Comparison of ENCODE assay signal across 9 mouse cellular contexts in genomic region chr8:104642324-104642654, GRCm38 (mm10). TPM values are rescaled to one million over a fixed set of nuclear protein-coding genes. Genes with fewer than 3 reads are reported as not detected.
DNase-seq lines count a peak whose midpoint lies in the region; ATAC-seq and TF ChIP-seq lines count a peak whose summit lies in the region.
"Had no signal": no experiment of that assay in that cellular context is flagged by ENCODE, and none has a peak within 500 bp of the region (broad histone marks: within the 10 kb centered on the region; RNA-seq: fewer than 3 reads in every experiment).

No protein-coding gene starts in this region.

- peak overlapping the region; percentile 80 for H3K9ac ChIP-seq in liver, embryonic 14.5 days (replicated peaks)

- WGBS in liver, embryonic 14.5 days (ENCODE audit: insufficient replicate concordance), result 78% methylated on average over 6 of the region's 6 CpGs

- peak overlapping the region; percentile 77 for H3K4me3 ChIP-seq in gastrocnemius, adult 2 months
- peak overlapping the region; percentile 95 for H3K4me3 ChIP-seq in testis, adult 2 months (ENCODE audit: control insufficient read depth, low read depth, low read length)
- peak overlapping the region; percentile 85 to 91 for H3K4me3 ChIP-seq in liver, embryonic 14.5 days (ENCODE audit: insufficient read depth in 1 of 2, low read depth in 2 of 2, low read length in 2 of 2)

- H3K4me1 ChIP-seq in testis, adult 2 months (ENCODE audit: control insufficient read depth, insufficient read depth, low read length), result peaks cover 14% of the 10 kb centered on the region
- peaks cover 10 to 16% of the 10 kb centered on the region in 2 experiments for H3K4me1 ChIP-seq in liver, embryonic 14.5 days (replicated peaks; ENCODE audit: control insufficient read depth in 2 of 2, insufficient read depth in 2 of 2, low read length in 1 of 2)

- TF ChIP-seq POLR2A in testis, adult 2 months (IDR thresholded peaks at IDR 0.05; ENCODE audit: control insufficient read depth, low read depth, low read length), result no peak

- peak overlapping the region; percentile 96 for H3K4me2 ChIP-seq in liver, embryonic 14.5 days (ENCODE audit: low read depth)

- ATAC-seq in liver, embryonic 14.5 days (ENCODE audit: insufficient read depth), result no peak

- no peak for TF ChIP-seq EP300 in liver, embryonic 14.5 days (IDR thresholded peaks at IDR 0.05; ENCODE audit: low read depth)

- TF ChIP-seq CTCF in gastrocnemius, adult 2 months (IDR thresholded peaks at IDR 0.05), result no peak
- no peak for TF ChIP-seq CTCF in testis, adult 2 months (IDR thresholded peaks at IDR 0.05; ENCODE audit: control insufficient read depth, insufficient read depth, insufficient replicate concordance, low read depth, low read length)
- TF ChIP-seq CTCF in liver, embryonic 14.5 days (IDR thresholded peaks at IDR 0.05; ENCODE audit: low read depth), result no peak

- no peaks in the 10 kb centered on the region for H3K9me3 ChIP-seq in liver, embryonic 14.5 days (ENCODE audit: control insufficient read depth, low read length)

- intact Hi-C loops in gastrocnemius, adult 2 months (cut with DNase I), result no loop called here

- no peak for DNase-seq in gastrocnemius, adult 2 months
- no peak for DNase-seq in gastrocnemius, adult 8-10 months (ENCODE audit: low spot score in 2 of 2)
- no peak for DNase-seq in testis, postnatal 14 days (ENCODE audit: low spot score)
- no peak for DNase-seq in liver, embryonic 14.5 days (ENCODE audit: low read depth in 3 of 3, low spot score in 3 of 3)
- DNase-seq in frontal cortex, postnatal 10 days (ENCODE audit: low spot score in 2 of 2), result no peak
- no peak for DNase-seq in c-Kit-positive CD71-positive TER-119-positive erythroid progenitor cells, embryonic 14.5 days (ENCODE audit: low spot score)
- no peak for DNase-seq in right cerebral cortex, postnatal 36 days (ENCODE audit: low spot score in 2 of 2)

- no peaks in the 10 kb centered on the region; the same call in 1 of the 2 replicates for H3K36me3 ChIP-seq in testis, adult 2 months (ENCODE audit: control insufficient read depth, insufficient read depth, low read length)
- peaks cover 10% of the 10 kb centered on the region for H3K36me3 ChIP-seq in liver, embryonic 14.5 days (replicated peaks; ENCODE audit: control insufficient read depth, insufficient read depth, low read depth)

- no peaks in the 10 kb centered on the region for H3K27me3 ChIP-seq in testis, adult 2 months (ENCODE audit: control insufficient read depth, insufficient read depth, low read length)
- H3K27me3 ChIP-seq in liver, embryonic 14.5 days (ENCODE audit: control insufficient read depth, insufficient read depth, low read length), result no peaks in the 10 kb centered on the region

- H3K27ac ChIP-seq in gastrocnemius, adult 2 months, result peak overlapping the region; percentile 98
- H3K27ac ChIP-seq in testis, adult 2 months (ENCODE audit: control insufficient read depth, insufficient read depth, low read depth, low read length), result peak overlapping the region; percentile 78; the same call in 1 of the 2 replicates
- H3K27ac ChIP-seq in liver, embryonic 14.5 days, result no peak overlapping the region

RNA-seq across cellular contexts. Expression of gene Ciao2b, which starts 0.5 kb away (rescaled TPM):
- 10 to 100 TPM; 33.8 to 42.3 TPM for total RNA-seq in gastrocnemius, adult 2 months (2021)
- 10 to 100 TPM; 36.1 to 46.5 (median 41.2) TPM for total RNA-seq in gastrocnemius, adult 8-10 months (2022)
- polyA plus RNA-seq in testis, adult 2 months (2012; rRNA removed), result 61.8 and 67.2 TPM in 2 replicates
- polyA plus RNA-seq in liver, embryonic 14.5 days (2012; rRNA removed), result 33.2 and 38.5 TPM in 2 replicates
- polyA plus RNA-seq in liver, embryonic 14.5 days (2014; fragmentation: Nextera tagmentation; extraction: Ambion mirVana), result 49.6 and 50.3 TPM in 2 replicates

RNA-seq across cellular contexts. Expression of gene Rrad, which starts 11.2 kb away (rescaled TPM):
- 1 to 10 TPM; 2.8 to 3.1 TPM for total RNA-seq in gastrocnemius, adult 2 months (2021)
- total RNA-seq in gastrocnemius, adult 8-10 months (2022), result 1 to 10 TPM; 3.7 to 9.5 (median 5.0) TPM
- 0.36 and 0.42 TPM in 2 replicates for polyA plus RNA-seq in testis, adult 2 months (2012; rRNA removed)
- 0.21 and 0.25 TPM in 2 replicates for polyA plus RNA-seq in liver, embryonic 14.5 days (2012; rRNA removed)
- 0.10 and 0.54 TPM in 2 replicates for polyA plus RNA-seq in liver, embryonic 14.5 days (2014; fragmentation: Nextera tagmentation; extraction: Ambion mirVana)

RNA-seq across cellular contexts. Expression of gene Cdh16, which starts 18.1 kb away (rescaled TPM):
- total RNA-seq in gastrocnemius, adult 2 months (2021), result not detected
- total RNA-seq in gastrocnemius, adult 8-10 months (2022), result under 1 TPM in 1 of 4 experiments, not detected in 3; 0.47 TPM
- 1.3 TPM in 1 of 2 replicates, not detected in the other for polyA plus RNA-seq in testis, adult 2 months (2012; rRNA removed)
- 0.01 and 0.02 TPM in 2 replicates for polyA plus RNA-seq in liver, embryonic 14.5 days (2012; rRNA removed)
- not detected in 2 replicates for polyA plus RNA-seq in liver, embryonic 14.5 days (2014; fragmentation: Nextera tagmentation; extraction: Ambion mirVana)
- total RNA-seq: left cerebral cortex, postnatal 4 days had no signal

RNA-seq across cellular contexts. Expression of gene Pdp2, which starts 51.0 kb away (rescaled TPM):
- total RNA-seq in gastrocnemius, adult 2 months (2021), result 1 to 10 TPM; 4.0 to 4.6 TPM
- 1 to 10 TPM; 2.0 to 4.6 (median 4.4) TPM for total RNA-seq in gastrocnemius, adult 8-10 months (2022)
- polyA plus RNA-seq in testis, adult 2 months (2012; rRNA removed), result 1.2 and 1.3 TPM in 2 replicates
- 1.4 and 1.5 TPM in 2 replicates for polyA plus RNA-seq in liver, embryonic 14.5 days (2012; rRNA removed)
- polyA plus RNA-seq in liver, embryonic 14.5 days (2014; fragmentation: Nextera tagmentation; extraction: Ambion mirVana), result 2.4 and 2.6 TPM in 2 replicates
